9 mouse cellular contexts compared by ENCODE assay signal in the genomic region with DNA sequence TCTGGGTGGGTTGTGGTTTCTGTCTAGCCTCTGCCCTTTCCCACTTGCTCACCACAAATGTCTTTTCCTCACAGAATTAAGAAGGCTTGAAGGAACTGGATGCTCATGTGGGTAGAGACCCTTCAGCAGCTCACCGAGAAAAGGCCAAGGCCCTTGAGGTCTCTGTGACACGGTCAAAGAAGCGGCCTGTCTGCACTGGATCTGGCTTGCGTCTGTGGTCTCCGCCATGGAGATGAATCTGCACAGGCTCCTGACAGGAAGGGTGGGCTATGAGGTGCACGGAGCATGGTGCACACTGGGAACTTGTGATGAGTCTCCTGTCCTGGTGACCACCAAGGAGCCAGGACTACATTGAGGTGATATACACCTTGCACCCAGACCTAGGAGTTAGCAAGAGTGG.
"Had no signal": no experiment of that assay in that cellular context is flagged by ENCODE, and none has a peak within 500 bp of the region (broad histone marks: within the 10 kb centered on the region; RNA-seq: fewer than 3 reads in every experiment).

No protein-coding gene starts in this region.

- DNase-seq: lung, adult 18-20 months; lung, embryonic 14.5 days; lung, postnatal 10 days; lung, postnatal 4 days; midbrain, embryonic 14.5 days; right cerebral cortex, postnatal 14 days; thymus, adult 2 months; thymus, postnatal 25 days; thymus, postnatal 4 days had no signal
